Mouse (Mus musculus) intestine, embryonic 14.5 days (tissue): Measurements from ENCODE around the gene Dcaf12. TPM values are rescaled to one million over a fixed set of nuclear protein-coding genes. Genes with fewer than 3 reads are reported as not detected.

Experiments used
- ATAC-seq: fragments of 200-750 bp; cut with Nextera tagmentation; replicated peaks from 2 replicates; pipeline ENCODE4 v1.8.0; 2017; ENCODE audit warnings: low read depth, moderate number of reproducible peaks, moderate TSS enrichment, moderate library complexity; ENCODE audit not compliant: low FRiP score, low TSS enrichment
- DNase-seq: peaks from one replicate; pipeline ENCODE4 v3.0.0-alpha.2; 2018; ENCODE audit warnings: low spot score
- H3K27ac ChIP-seq: fragments of 300-500 bp; sonication (generic); 2 replicates; pipeline ENCODE4 v1.5.1; 2014; ENCODE audit warnings: low read depth, mild to moderate bottlenecking, control low read depth
- H3K27me3 ChIP-seq: fragments of 300-500 bp; sonication (generic); replicated peaks from 2 replicates; pipeline ENCODE4 v1.6.1; 2014; ENCODE audit warnings: low read length, control low read depth; ENCODE audit not compliant: control insufficient read depth, insufficient read depth
- H3K36me3 ChIP-seq: fragments of 300-500 bp; sonication (generic); 2 replicates; pipeline ENCODE4 v1.6.1; 2014; ENCODE audit warnings: low read length, control low read depth; ENCODE audit not compliant: control insufficient read depth, insufficient read depth
- H3K4me1 ChIP-seq: fragments of 300-500 bp; sonication (generic); replicated peaks from 2 replicates; pipeline ENCODE4 v1.6.1; 2014; ENCODE audit warnings: low read length, control low read depth, mixed read lengths; ENCODE audit not compliant: control insufficient read depth, insufficient read depth
- H3K4me2 ChIP-seq: fragments of 300-500 bp; sonication (generic); 2 replicates; pipeline ENCODE4 v1.6.1; 2014; ENCODE audit warnings: low read length
- H3K4me3 ChIP-seq: fragments of 300-500 bp; sonication (generic); 2 replicates; pipeline ENCODE4 v1.5.1; 2014; ENCODE audit warnings: low read depth, low read length, control low read depth, mixed read lengths
- H3K9ac ChIP-seq: fragments of 300-500 bp; sonication (generic); 2 replicates; pipeline ENCODE4 v1.6.1; 2014; ENCODE audit warnings: mild to moderate bottlenecking, low read length
- H3K9me3 ChIP-seq: fragments of 300-500 bp; sonication (generic); 2 replicates; pipeline ENCODE4 v1.6.1; 2016; ENCODE audit warnings: low read length, control low read depth; ENCODE audit not compliant: control insufficient read depth
- WGBS: fragments of 180-500 bp; shearing (Covaris S2); extraction: QIAGEN DNeasy Blood & Tissue Kit; methylation state at CpG from one replicate; pipeline ENCODE4 v1.1.7; 2014; 5-methylcytosine and 5-hydroxymethylcytosine counted together
- polyA plus RNA-seq: library from polyadenylated mRNA; unstranded; fragments of >200 nt; fragmentation: Nextera tagmentation; extraction: Ambion mirVana; gene quantifications from 2 replicates; pipeline ENCODE4 v1.2.1, GENCODE M21; 2014

The Dcaf12 gene
- 44.2 and 44.9 TPM in 2 replicates for polyA plus RNA-seq

DNA sequence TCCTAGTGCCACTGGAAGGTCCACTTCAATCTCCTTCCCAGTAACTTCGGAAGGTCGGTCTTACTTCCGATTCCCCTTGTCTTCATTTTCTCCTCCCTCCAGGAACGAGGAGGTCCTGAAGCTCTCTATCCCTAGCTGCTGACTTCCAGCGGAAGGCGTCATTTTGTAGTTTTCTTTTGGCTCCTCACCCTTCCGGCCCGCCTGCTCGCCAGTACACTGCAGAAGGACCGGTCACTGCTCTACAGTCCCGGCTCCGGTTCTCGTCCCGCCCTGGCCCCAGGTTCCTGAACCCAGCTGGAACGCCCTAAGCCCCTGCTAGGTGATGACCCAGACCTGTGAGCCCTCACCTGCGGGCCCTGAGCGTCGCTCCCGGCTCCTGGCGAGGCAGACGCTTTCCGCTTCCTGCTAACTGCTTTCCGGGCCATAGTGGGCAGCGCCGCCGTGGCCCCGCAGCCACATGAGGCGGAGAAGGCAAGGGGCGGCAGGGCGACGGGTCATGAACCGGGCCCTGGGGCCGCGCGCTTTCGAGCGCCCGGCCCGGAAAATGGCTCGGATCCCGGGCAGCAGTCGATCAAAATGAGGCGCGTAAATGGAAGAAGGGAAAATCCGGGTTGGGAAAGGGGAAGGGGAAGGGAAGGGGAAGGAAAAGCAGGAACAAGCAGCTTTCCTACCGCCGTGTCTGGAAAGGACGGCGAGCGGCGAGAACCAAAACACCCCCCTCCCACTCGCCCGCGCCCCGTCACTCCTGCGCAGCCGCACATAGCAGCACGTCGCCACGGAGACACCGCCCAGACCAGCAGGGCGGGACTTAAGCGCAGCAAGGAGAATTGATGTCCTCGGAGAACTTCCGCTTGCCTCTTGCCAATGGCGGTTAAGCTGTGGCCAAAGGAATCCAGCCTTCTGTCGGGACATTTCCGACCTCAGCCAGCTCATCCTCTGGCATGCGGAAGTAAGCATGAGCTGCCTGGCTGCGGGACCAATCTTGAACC is at the start of gene Dcaf12:
TSS of gene Dcaf12 (minus strand) at position 749 of the 989 bp plus-strand sequence.
- peak; percentile 95 for ATAC-seq
- DNase-seq: peak; percentile 93
- peak within 1 kb of the TSS; percentile 89 for H3K9ac ChIP-seq
- no peaks in the 10 kb centered on the region for H3K9me3 ChIP-seq
- peak within 1 kb of the TSS; percentile 78 for H3K4me2 ChIP-seq
- no peaks in the 10 kb centered on the region for H3K27me3 ChIP-seq
- peak within 1 kb of the TSS; percentile 96 for H3K27ac ChIP-seq
- H3K36me3 ChIP-seq: peaks cover 33% of the 10 kb centered on the region
- under 1% methylated on average over 70 of the region's 70 CpGs for WGBS
- peak within 1 kb of the TSS; percentile 96 for H3K4me3 ChIP-seq
- H3K4me1 ChIP-seq: peaks cover 6% of the 10 kb centered on the region

GRCm38 (mm10) chr4:41361059-41361458 is 46.4 kb upstream of the Dcaf12 start:
- Histone ChIP-seq H3K4me1 (no peaks in the 10 kb centered on the region), H3K27ac (no peak overlapping the region), H3K27me3 (no peaks in the 10 kb centered on the region), H3K9me3 (no peaks in the 10 kb centered on the region), H3K9ac (no peak overlapping the region), H3K4me3 (no peak overlapping the region), H3K4me2 (no peak overlapping the region), H3K36me3 (peaks cover 2% of the 10 kb centered on the region; the same call in 1 of the 2 replicates)
- DNase-seq: no peak
- ATAC-seq: no peak
- 93% methylated on average over 3 of the region's 3 CpGs for WGBS

DNA sequence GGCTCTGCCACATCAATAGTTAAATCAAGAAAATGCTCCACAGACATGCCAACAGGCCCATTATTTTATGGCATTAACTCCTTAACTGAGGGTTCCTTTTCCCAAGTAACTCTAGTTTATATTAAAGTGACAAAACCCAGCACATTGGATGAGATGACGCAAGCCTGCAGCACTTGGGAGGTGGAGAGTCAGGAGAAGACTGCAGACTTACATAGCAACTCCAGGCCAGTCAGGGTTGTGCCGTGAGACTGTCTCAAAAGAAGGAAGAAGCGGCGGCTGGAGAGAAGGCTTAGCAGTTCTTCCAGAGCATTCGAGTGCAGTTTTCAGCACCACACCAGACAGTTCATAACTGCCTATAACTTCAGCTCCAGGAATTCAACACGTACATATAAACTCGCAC is 44.7 kb upstream of the Dcaf12 start:
- Histone ChIP-seq H3K36me3 (peaks cover 8% of the 10 kb centered on the region; the same call in 1 of the 2 replicates), H3K9me3 (no peaks in the 10 kb centered on the region), H3K27ac (no peak overlapping the region), H3K4me1 (no peaks in the 10 kb centered on the region), H3K27me3 (no peaks in the 10 kb centered on the region), H3K4me2 (no peak overlapping the region), H3K4me3 (no peak overlapping the region), H3K9ac (no peak overlapping the region)
- 69% methylated on average over 7 of the region's 7 CpGs for WGBS
- ATAC-seq: no peak
- no peak for DNase-seq

DNA sequence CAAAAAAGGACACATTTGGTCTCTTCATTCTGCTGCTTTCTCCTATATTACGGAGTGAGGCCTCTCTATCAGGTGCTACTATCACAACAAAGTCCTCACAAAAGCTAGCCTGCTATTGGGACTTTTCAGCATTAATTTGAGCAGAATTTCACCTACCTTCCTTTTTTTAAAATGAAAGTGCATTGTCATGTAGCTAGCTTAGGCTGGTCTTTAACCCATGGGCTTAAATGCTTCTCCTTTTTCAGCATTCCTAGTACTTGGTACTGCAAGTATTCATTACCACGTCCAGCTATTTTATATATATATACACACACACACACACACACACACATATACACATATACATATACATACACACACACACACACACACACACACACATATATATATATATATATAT is 44.0 kb upstream of the Dcaf12 start:
- Histone ChIP-seq H3K9me3 (no peaks in the 10 kb centered on the region), H3K4me1 (no peaks in the 10 kb centered on the region), H3K9ac (no peak overlapping the region), H3K4me3 (no peak overlapping the region), H3K4me2 (no peak overlapping the region), H3K36me3 (peaks cover 8% of the 10 kb centered on the region; the same call in 1 of the 2 replicates), H3K27me3 (no peaks in the 10 kb centered on the region), H3K27ac (no peak overlapping the region)
- DNase-seq (no peak), ATAC-seq (no peak)
- 73% methylated on average over 2 of the region's 2 CpGs for WGBS

DNA sequence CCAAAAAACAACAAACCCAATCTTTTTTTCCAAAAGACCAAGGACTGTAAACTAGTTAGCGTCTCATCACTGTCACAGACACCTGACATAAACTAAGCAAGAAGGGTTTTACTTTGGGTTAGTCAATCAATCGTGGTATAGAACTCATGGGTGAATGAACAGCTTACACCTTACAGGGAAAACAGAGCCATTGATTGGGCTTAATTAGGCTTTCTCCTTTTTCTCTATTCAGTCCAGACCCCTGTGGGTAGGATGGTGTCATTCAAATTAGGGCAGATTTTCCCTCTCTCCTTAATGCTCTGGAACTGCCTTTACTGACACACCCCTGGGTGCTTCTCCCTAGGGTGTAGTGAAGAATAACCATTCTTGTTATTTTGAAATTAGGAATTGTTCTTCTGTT is 42.5 kb upstream of the Dcaf12 start:
- no peak overlapping the region for H3K4me3 ChIP-seq
- no peaks in the 10 kb centered on the region for H3K27me3 ChIP-seq
- H3K4me1 ChIP-seq: no peaks in the 10 kb centered on the region
- H3K9ac ChIP-seq: no peak overlapping the region
- ATAC-seq (no peak), DNase-seq (no peak)
- H3K9me3 ChIP-seq: no peaks in the 10 kb centered on the region
- H3K4me2 ChIP-seq: no peak overlapping the region
- H3K36me3 ChIP-seq: peaks cover 12% of the 10 kb centered on the region; the same call in 1 of the 2 replicates
- no peak overlapping the region for H3K27ac ChIP-seq
- WGBS: 94% methylated on average over 2 of the region's 2 CpGs

DNA sequence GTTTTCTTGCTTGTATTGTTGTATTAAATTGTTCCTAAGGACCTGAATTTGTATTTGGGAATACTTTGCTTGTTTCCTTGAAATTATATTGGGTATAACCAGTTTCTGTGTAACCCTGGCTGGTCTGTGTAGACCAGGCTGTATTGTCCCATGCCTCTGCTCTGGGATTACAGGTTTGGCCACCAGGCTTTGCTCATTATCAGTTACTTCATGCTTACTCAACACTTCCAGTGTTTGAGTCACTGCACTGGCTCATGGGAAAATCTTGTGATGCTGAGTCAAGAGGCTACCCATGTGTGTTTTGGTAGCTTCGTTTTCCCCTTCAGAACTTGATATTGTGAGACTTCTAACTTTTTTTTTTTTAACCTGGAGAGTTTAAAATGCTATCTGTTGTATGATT is 38.6 kb upstream of the Dcaf12 start:
- WGBS: 98% methylated on average over 1 of the region's 1 CpGs
- Histone ChIP-seq H3K9me3 (no peaks in the 10 kb centered on the region), H3K9ac (no peak overlapping the region), H3K4me2 (no peak overlapping the region), H3K4me3 (no peak overlapping the region), H3K27ac (no peak overlapping the region), H3K4me1 (peaks cover 8% of the 10 kb centered on the region; the same call in 1 of the 2 replicates), H3K36me3 (peaks cover 14% of the 10 kb centered on the region; the same call in 1 of the 2 replicates), H3K27me3 (no peaks in the 10 kb centered on the region)
- ATAC-seq (no peak), DNase-seq (no peak)

DNA sequence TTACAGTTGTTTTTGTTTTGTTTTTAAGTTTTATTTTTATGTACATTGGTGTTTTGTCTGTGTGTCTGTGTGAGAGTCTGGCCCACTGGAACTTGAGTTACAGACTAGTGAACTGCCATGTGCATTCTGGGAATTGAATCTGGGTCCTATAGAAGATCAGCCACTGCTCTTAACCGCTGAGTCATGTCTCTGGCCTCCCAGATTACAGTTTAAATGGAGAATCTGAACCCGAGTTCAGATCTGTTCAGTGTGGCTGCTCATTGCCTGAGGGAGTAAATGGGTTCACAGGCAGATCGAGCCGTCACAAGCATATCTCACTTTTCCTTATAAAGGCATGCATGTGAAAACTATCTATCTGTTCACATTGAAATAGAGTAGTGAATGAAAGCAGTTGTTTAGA is 38.1 kb upstream of the Dcaf12 start:
- DNase-seq (no peak), ATAC-seq (no peak)
- Histone ChIP-seq H3K27me3 (no peaks in the 10 kb centered on the region), H3K36me3 (peaks cover 14% of the 10 kb centered on the region; the same call in 1 of the 2 replicates), H3K4me2 (no peak overlapping the region), H3K4me3 (no peak overlapping the region), H3K9me3 (no peaks in the 10 kb centered on the region), H3K4me1 (peaks cover 8% of the 10 kb centered on the region; the same call in 1 of the 2 replicates), H3K9ac (no peak overlapping the region), H3K27ac (no peak overlapping the region)
- WGBS: 92% methylated on average over 4 of the region's 4 CpGs

DNA sequence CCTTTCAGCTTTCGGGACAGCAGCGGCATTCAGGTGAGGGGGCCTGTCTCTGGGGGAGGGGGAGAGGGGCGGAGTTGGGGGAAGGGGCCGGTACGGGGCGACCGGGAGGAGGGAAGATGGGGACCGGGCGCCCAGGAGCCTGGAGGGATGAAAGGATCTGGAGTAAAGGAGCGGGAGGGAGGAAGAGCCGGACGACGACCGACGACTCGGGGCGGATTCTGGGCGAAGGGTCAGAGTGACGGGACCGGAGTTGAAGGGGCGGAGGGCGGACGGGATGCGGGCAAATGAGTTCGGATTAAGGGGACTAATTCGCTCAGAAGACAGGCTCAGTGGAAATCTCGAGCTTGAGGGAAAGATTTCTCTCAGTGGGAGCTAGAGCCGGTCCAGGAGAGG is 34.5 kb upstream of the Dcaf12 start:
- Histone ChIP-seq H3K27ac (peak overlapping the region; percentile 93), H3K4me1 (peaks cover 8% of the 10 kb centered on the region), H3K9me3 (no peaks in the 10 kb centered on the region), H3K36me3 (0 out of 2 replicates have a peak, but pooled peaks cover 6% of the 10 kb centered on the region), H3K27me3 (no peaks in the 10 kb centered on the region), H3K4me2 (peak overlapping the region; percentile 76), H3K9ac (peak overlapping the region; percentile 71), H3K4me3 (peak overlapping the region; percentile 72)
- under 1% methylated on average over 28 of the region's 28 CpGs for WGBS
- DNase-seq: no peak
- ATAC-seq: no peak; the same call in none of the 2 replicates
